Mouse (Mus musculus) layer of hippocampus, adult 8-10 months (tissue): ENCODE data around the gene Timp4. TPM values are rescaled to one million over a fixed set of nuclear protein-coding genes. Genes with fewer than 3 reads are reported as not detected.

ENCODE experiments used
- DNase-seq, 2 experiments: peaks; one replicate each; pipeline ENCODE4 v3.0.0; 2022; ENCODE audit warnings: low spot score in 2 of 2
- total RNA-seq, 4 experiments: library from RNA; stranded (reverse); gene quantifications; 2 replicates each; pipeline ENCODE4 v1.2.4; 2022

Timp4 gene
- total RNA-seq = 10 to 100 TPM; 16.5 to 24.2 (median 23.7) TPM

GRCm38 (mm10) chr6:115252099-115252873, at the start of gene Timp4:
Gene Timp4 (minus strand): TSS chr6:115252205.
- DNase-seq = no peak

GRCm38 (mm10) chr6:115293877-115294276, 41.9 kb upstream of the Timp4 start:
- no peak for DNase-seq

- peak in 1 of 2 experiments; percentile 58 for DNase-seq
Measured at GRCm38 (mm10) chr6:115292621-115293020, 40.6 kb upstream of the Timp4 start.

GRCm38 (mm10) chr6:115291823-115292222, 39.8 kb upstream of the Timp4 start:
- no peak for DNase-seq

GRCm38 (mm10) chr6:115291068-115291467, 39.1 kb upstream of the Timp4 start:
- DNase-seq = no peak

GRCm38 (mm10) chr6:115290561-115290960, 38.6 kb upstream of the Timp4 start:
- no peak for DNase-seq

GRCm38 (mm10) chr6:115288223-115288622, 36.2 kb upstream of the Timp4 start:
- no peak for DNase-seq

GRCm38 (mm10) chr6:115286441-115286840, 34.4 kb upstream of the Timp4 start:
- no peak for DNase-seq

GRCm38 (mm10) chr6:115284153-115284552, 32.1 kb upstream of the Timp4 start:
- DNase-seq = no peak

GRCm38 (mm10) chr6:115279639-115280038, 27.6 kb upstream of the Timp4 start:
- DNase-seq = no peak

GRCm38 (mm10) chr6:115278086-115278485, 26.1 kb upstream of the Timp4 start:
- no peak for DNase-seq

- no peak for DNase-seq
Measured at GRCm38 (mm10) chr6:115275116-115275815, 23.3 kb upstream of the Timp4 start.

GRCm38 (mm10) chr6:115274705-115275104, 22.7 kb upstream of the Timp4 start:
- DNase-seq = no peak

- no peak for DNase-seq
Measured at GRCm38 (mm10) chr6:115273346-115273745, 21.3 kb upstream of the Timp4 start.

- no peak for DNase-seq
Measured at GRCm38 (mm10) chr6:115271866-115272271, 19.9 kb upstream of the Timp4 start.

- DNase-seq = no peak
Measured at GRCm38 (mm10) chr6:115271326-115271725, 19.3 kb upstream of the Timp4 start.

GRCm38 (mm10) chr6:115270085-115270484, 18.1 kb upstream of the Timp4 start:
- no peak for DNase-seq

- DNase-seq = no peak
Measured at GRCm38 (mm10) chr6:115269561-115269960, 17.6 kb upstream of the Timp4 start.

- DNase-seq = no peak
Measured at GRCm38 (mm10) chr6:115268551-115269385, 16.8 kb upstream of the Timp4 start.

- peak; percentile 54 to 79 for DNase-seq
Measured at GRCm38 (mm10) chr6:115267916-115268315, 15.9 kb upstream of the Timp4 start.

GRCm38 (mm10) chr6:115266791-115267190, 14.8 kb upstream of the Timp4 start:
- no peak for DNase-seq

- no peak for DNase-seq
Measured at GRCm38 (mm10) chr6:115260507-115260906, 8.5 kb upstream of the Timp4 start.
